Mouse (Mus musculus): ENCODE measurements at regions not wholly inside any gene's neighbourhood (a gene's known extent, or its start where the extent isn't known, plus 50 kb on each side); places are given as distances from the start of the nearest gene placed in this dataset.

GRCm38 (mm10) chr8:127779021-127779689 is 579.2 kb upstream of the Nrp1 start:
- Histone ChIP-seq H3K4me3 (ENCODE audit: control insufficient read depth, low read depth, low read length) (no peak overlapping the region), H3K36me3 (ENCODE audit: control insufficient read depth, insufficient read depth, low read length) (no peaks in the 10 kb centered on the region), H3K4me1 (ENCODE audit: control insufficient read depth, insufficient read depth, low read length) (peaks cover 2% of the 10 kb centered on the region; the same call in 1 of the 2 replicates), H3K27ac (ENCODE audit: control insufficient read depth, insufficient read depth, low read depth, low read length) (no peak overlapping the region), H3K27me3 (ENCODE audit: control insufficient read depth, insufficient read depth, low read length) (no peaks in the 10 kb centered on the region)
- no peak for TF ChIP-seq POLR2A (IDR thresholded peaks at IDR 0.05; ENCODE audit: control insufficient read depth, low read depth, low read length)
- no peak for TF ChIP-seq CTCF (IDR thresholded peaks at IDR 0.05; ENCODE audit: control insufficient read depth, insufficient read depth, insufficient replicate concordance, low read depth, low read length)

DNA sequence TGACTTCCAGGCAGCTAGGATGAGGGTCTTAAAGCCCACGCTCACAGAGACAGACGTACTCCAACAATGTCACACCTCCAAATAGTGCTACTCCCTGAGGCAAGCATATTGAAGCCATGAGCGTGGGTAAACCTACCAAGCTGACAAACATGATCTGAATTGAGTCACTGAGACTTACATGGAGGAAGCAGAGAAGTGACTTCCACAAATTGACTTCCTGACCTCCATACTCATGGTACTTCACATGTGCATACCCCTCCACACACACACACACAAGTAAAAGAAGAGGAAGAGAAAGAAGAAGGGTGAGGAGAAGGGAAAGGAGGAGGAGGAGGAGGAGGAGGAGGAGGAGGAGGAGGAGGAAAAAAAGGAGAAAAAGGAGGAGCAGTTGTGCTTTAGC is 577.8 kb upstream of the Nrp1 start:
- Histone ChIP-seq H3K4me3 (ENCODE audit: control insufficient read depth, low read depth, low read length) (no peak overlapping the region), H3K4me1 (ENCODE audit: control insufficient read depth, insufficient read depth, low read length) (no peaks in the 10 kb centered on the region), H3K27me3 (ENCODE audit: control insufficient read depth, insufficient read depth, low read length) (no peaks in the 10 kb centered on the region), H3K36me3 (ENCODE audit: control insufficient read depth, insufficient read depth, low read length) (no peaks in the 10 kb centered on the region), H3K27ac (ENCODE audit: control insufficient read depth, insufficient read depth, low read depth, low read length) (no peak overlapping the region)
- no peak for TF ChIP-seq CTCF (IDR thresholded peaks at IDR 0.05; ENCODE audit: control insufficient read depth, insufficient read depth, insufficient replicate concordance, low read depth, low read length)
- no peak for TF ChIP-seq POLR2A (IDR thresholded peaks at IDR 0.05; ENCODE audit: control insufficient read depth, low read depth, low read length)

DNA sequence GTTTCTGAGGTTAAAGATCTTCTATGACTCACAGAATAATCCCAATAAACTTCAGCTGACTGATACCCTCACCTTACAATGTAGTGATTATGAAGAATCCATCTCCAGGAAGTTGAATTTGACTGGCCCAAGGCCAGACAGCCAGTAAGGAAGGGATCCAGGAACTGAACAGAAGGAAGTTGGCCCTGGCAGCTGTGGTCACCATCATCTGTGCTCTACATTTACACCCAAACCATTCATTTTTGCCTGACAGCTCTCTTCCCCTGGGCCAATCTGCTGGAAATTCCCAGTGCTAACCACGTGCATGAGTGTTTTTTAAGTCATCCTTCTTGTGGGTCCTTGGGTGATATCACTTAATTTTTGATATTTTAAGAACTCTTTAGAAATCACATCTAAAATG is 577.4 kb upstream of the Nrp1 start:
- no peaks in the 10 kb centered on the region for H3K4me1 ChIP-seq (ENCODE audit: control insufficient read depth, insufficient read depth, low read length)
- no peak for TF ChIP-seq POLR2A (IDR thresholded peaks at IDR 0.05; ENCODE audit: control insufficient read depth, low read depth, low read length)
- TF ChIP-seq CTCF (IDR thresholded peaks at IDR 0.05; ENCODE audit: control insufficient read depth, insufficient read depth, insufficient replicate concordance, low read depth, low read length): no peak

DNA sequence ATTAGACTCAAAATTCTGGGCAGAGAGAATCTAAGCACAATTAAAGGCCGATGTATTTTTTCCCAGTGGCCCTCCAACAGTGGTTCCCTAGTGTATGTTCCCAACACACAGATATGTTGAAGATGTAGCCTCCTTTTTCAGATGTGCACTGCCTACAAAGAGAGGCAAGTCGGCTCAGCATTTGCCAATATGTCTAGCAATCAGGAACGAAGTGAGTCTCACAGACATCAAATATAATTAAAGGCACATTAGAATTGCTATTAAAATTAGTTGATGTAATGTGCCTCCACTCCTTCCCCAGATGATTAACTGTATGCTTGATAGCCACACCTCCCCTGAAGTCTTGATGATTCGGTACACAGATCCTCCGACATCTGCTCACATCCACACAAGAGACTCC is 565.8 kb upstream of the Nrp1 start:
- no peaks in the 10 kb centered on the region for H3K27me3 ChIP-seq (ENCODE audit: control insufficient read depth, insufficient read depth, low read length)
- no peak overlapping the region for H3K4me3 ChIP-seq (ENCODE audit: control insufficient read depth, low read depth, low read length)
- no peaks in the 10 kb centered on the region for H3K36me3 ChIP-seq (ENCODE audit: control insufficient read depth, insufficient read depth, low read length)
- TF ChIP-seq POLR2A (IDR thresholded peaks at IDR 0.05; ENCODE audit: control insufficient read depth, low read depth, low read length) (no peak), CTCF (IDR thresholded peaks at IDR 0.05; ENCODE audit: control insufficient read depth, insufficient read depth, insufficient replicate concordance, low read depth, low read length) (no peak)
- no peaks in the 10 kb centered on the region for H3K4me1 ChIP-seq (ENCODE audit: control insufficient read depth, insufficient read depth, low read length)
- H3K27ac ChIP-seq (ENCODE audit: control insufficient read depth, insufficient read depth, low read depth, low read length): no peak overlapping the region

More for the DNA sequence above, 577.4 kb upstream of the Nrp1 start:
- Histone ChIP-seq H3K27ac (ENCODE audit: control insufficient read depth, insufficient read depth, low read depth, low read length) (no peak overlapping the region), H3K27me3 (ENCODE audit: control insufficient read depth, insufficient read depth, low read length) (no peaks in the 10 kb centered on the region), H3K4me3 (ENCODE audit: control insufficient read depth, low read depth, low read length) (no peak overlapping the region), H3K36me3 (ENCODE audit: control insufficient read depth, insufficient read depth, low read length) (no peaks in the 10 kb centered on the region)

DNA sequence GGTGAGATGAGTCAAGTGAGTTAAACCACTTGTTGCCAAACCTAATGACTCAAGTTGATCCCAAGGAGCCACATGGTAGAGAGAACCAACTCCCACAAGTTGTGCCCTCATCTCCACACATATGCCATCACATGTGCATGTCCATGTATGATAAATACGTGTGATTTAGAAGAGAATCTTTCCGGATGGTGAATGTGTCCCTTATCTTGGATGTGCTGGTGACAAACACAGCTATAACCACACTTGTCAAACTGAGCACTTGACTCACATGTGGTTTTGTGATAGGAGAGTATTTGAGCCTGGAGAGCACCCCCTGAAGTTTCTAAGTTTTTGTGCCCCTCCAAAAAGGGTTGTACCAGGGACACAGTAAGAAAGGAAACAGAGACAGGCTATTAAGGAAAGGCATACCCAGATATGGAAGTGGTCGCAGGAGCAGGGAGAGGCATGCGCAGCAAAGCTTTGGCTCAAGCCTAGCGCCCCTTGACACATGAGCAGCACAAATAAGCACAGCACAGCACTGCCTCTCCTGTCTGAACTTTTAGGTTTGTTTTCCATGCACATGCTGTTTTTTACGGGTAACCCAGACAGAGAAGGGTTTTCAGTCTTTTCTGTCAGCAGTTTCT is 558.4 kb upstream of the Nrp1 start:
- Histone ChIP-seq H3K27me3 (ENCODE audit: control insufficient read depth, insufficient read depth, low read length) (no peaks in the 10 kb centered on the region), H3K36me3 (ENCODE audit: control insufficient read depth, insufficient read depth, low read length) (no peaks in the 10 kb centered on the region), H3K27ac (ENCODE audit: control insufficient read depth, insufficient read depth, low read depth, low read length) (no peak overlapping the region), H3K4me1 (ENCODE audit: control insufficient read depth, insufficient read depth, low read length) (no peaks in the 10 kb centered on the region), H3K4me3 (ENCODE audit: control insufficient read depth, low read depth, low read length) (no peak overlapping the region)
- TF ChIP-seq POLR2A (IDR thresholded peaks at IDR 0.05; ENCODE audit: control insufficient read depth, low read depth, low read length) (no peak), CTCF (IDR thresholded peaks at IDR 0.05; ENCODE audit: control insufficient read depth, insufficient read depth, insufficient replicate concordance, low read depth, low read length) (no peak)

DNA sequence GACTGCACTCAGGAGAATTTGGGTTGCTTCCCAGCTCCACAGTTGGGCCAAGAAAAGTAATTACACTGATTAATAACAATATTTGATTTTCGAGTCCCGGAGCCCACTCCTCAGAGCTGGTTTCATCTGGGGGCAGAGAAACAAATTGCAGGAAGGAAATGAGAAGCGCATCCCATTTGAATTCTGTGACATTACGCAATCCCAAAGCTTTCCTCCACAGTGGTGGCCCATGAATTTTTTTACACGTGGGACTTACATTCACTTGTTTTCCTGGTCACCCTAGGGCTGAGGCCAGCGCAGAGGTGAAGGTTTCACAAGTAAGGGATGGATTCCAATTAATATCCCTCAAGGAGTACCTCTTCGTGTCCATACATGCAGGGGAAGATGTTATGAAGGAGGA is 556.3 kb upstream of the Nrp1 start:
- Histone ChIP-seq H3K36me3 (ENCODE audit: control insufficient read depth, insufficient read depth, low read length) (no peaks in the 10 kb centered on the region), H3K4me3 (ENCODE audit: control insufficient read depth, low read depth, low read length) (no peak overlapping the region), H3K27ac (ENCODE audit: control insufficient read depth, insufficient read depth, low read depth, low read length) (no peak overlapping the region), H3K27me3 (ENCODE audit: control insufficient read depth, insufficient read depth, low read length) (no peaks in the 10 kb centered on the region), H3K4me1 (ENCODE audit: control insufficient read depth, insufficient read depth, low read length) (no peaks in the 10 kb centered on the region)
- TF ChIP-seq POLR2A (IDR thresholded peaks at IDR 0.05; ENCODE audit: control insufficient read depth, low read depth, low read length) (no peak), CTCF (IDR thresholded peaks at IDR 0.05; ENCODE audit: control insufficient read depth, insufficient read depth, insufficient replicate concordance, low read depth, low read length) (no peak)

GRCm38 (mm10) chr8:127802661-127803333 is 555.6 kb upstream of the Nrp1 start:
- Histone ChIP-seq H3K36me3 (ENCODE audit: control insufficient read depth, insufficient read depth, low read length) (no peaks in the 10 kb centered on the region), H3K4me1 (ENCODE audit: control insufficient read depth, insufficient read depth, low read length) (no peaks in the 10 kb centered on the region), H3K4me3 (ENCODE audit: control insufficient read depth, low read depth, low read length) (no peak overlapping the region), H3K27me3 (ENCODE audit: control insufficient read depth, insufficient read depth, low read length) (no peaks in the 10 kb centered on the region), H3K27ac (ENCODE audit: control insufficient read depth, insufficient read depth, low read depth, low read length) (no peak overlapping the region)
- no peak for TF ChIP-seq POLR2A (IDR thresholded peaks at IDR 0.05; ENCODE audit: control insufficient read depth, low read depth, low read length)
- TF ChIP-seq CTCF (IDR thresholded peaks at IDR 0.05; ENCODE audit: control insufficient read depth, insufficient read depth, insufficient replicate concordance, low read depth, low read length): no peak

Data from testis, adult 2 months (tissue).